Mouse (Mus musculus) forebrain, embryonic 11.5 days (tissue): Measurements from ENCODE around the gene Bri3. TPM values are rescaled to one million over a fixed set of nuclear protein-coding genes. Genes with fewer than 3 reads are reported as not detected.

Source experiments
- ATAC-seq: fragments of 200-750 bp; cut with Nextera tagmentation; replicated peaks from 2 replicates; pipeline ENCODE4 v1.8.0; 2017; ENCODE audit warnings: moderate TSS enrichment; ENCODE audit not compliant: low FRiP score
- DNase-seq: peaks from one replicate; pipeline ENCODE4 v3.0.0-alpha.2; 2017; ENCODE audit warnings: low spot score
- H3K27ac ChIP-seq: fragments of 300-500 bp; sonication (generic); 2 replicates; pipeline ENCODE4 v1.5.1; 2014; ENCODE audit warnings: low read depth, low read length
- H3K27me3 ChIP-seq: fragments of 300-500 bp; sonication (generic); 2 replicates; pipeline ENCODE4 v1.6.1; 2014; ENCODE audit warnings: mild to moderate bottlenecking, low read length, mixed read lengths; ENCODE audit not compliant: control insufficient read depth, insufficient read depth
- H3K36me3 ChIP-seq: fragments of 300-500 bp; sonication (generic); 2 replicates; pipeline ENCODE4 v1.6.1; 2014; ENCODE audit warnings: mild to moderate bottlenecking, low read length, moderate library complexity, mixed read lengths; ENCODE audit not compliant: control insufficient read depth, insufficient read depth
- H3K4me1 ChIP-seq: fragments of 300-500 bp; sonication (generic); replicated peaks from 2 replicates; pipeline ENCODE4 v1.6.1; 2014; ENCODE audit warnings: low read length, mixed read lengths; ENCODE audit not compliant: control insufficient read depth, insufficient read depth
- H3K4me2 ChIP-seq: fragments of 300-500 bp; sonication (generic); 2 replicates; pipeline ENCODE4 v1.6.1; 2014; ENCODE audit warnings: low read depth, mild to moderate bottlenecking, low read length, moderate library complexity, mixed read lengths; ENCODE audit not compliant: severe bottlenecking
- H3K4me3 ChIP-seq: fragments of 300-500 bp; sonication (generic); 2 replicates; pipeline ENCODE4 v1.5.1; 2014; ENCODE audit warnings: low read depth, low read length
- H3K9ac ChIP-seq: fragments of 300-500 bp; sonication (generic); 2 replicates; pipeline ENCODE4 v1.6.1; 2014; ENCODE audit warnings: low read length
- H3K9me3 ChIP-seq: fragments of 300-500 bp; sonication (generic); 2 replicates; pipeline ENCODE4 v1.6.1; 2016; ENCODE audit warnings: low read length, mixed read lengths; ENCODE audit not compliant: control insufficient read depth
- WGBS: fragments of 180-500 bp; shearing (Covaris S2); extraction: QIAGEN DNeasy Blood & Tissue Kit; methylation state at CpG from one replicate; pipeline ENCODE4 v1.1.7; 2014; 5-methylcytosine and 5-hydroxymethylcytosine counted together
- polyA plus RNA-seq: library from polyadenylated mRNA; unstranded; fragments of >200 nt; fragmentation: Nextera tagmentation; extraction: Ambion mirVana; gene quantifications from 2 replicates; pipeline ENCODE4 v1.2.1, GENCODE M21; 2014

Bri3 gene
- polyA plus RNA-seq, 1 experiment from 2014 or later = 136 TPM

GRCm38 (mm10) chr5:144274904-144275303 is 30.7 kb downstream of the Bri3 start:
- DNase-seq (no peak), ATAC-seq (no peak)
- no peaks in the 10 kb centered on the region for H3K9me3 ChIP-seq
- WGBS = 56% methylated on average over 6 of the region's 6 CpGs
- H3K9ac ChIP-seq = no peak overlapping the region
- H3K27me3 ChIP-seq = no peaks in the 10 kb centered on the region
- no peak overlapping the region for H3K4me2 ChIP-seq
- no peak overlapping the region for H3K27ac ChIP-seq
- no peak overlapping the region for H3K4me3 ChIP-seq
- H3K36me3 ChIP-seq = no peaks in the 10 kb centered on the region
- peaks cover 2% of the 10 kb centered on the region; the same call in 1 of the 2 replicates for H3K4me1 ChIP-seq

DNA sequence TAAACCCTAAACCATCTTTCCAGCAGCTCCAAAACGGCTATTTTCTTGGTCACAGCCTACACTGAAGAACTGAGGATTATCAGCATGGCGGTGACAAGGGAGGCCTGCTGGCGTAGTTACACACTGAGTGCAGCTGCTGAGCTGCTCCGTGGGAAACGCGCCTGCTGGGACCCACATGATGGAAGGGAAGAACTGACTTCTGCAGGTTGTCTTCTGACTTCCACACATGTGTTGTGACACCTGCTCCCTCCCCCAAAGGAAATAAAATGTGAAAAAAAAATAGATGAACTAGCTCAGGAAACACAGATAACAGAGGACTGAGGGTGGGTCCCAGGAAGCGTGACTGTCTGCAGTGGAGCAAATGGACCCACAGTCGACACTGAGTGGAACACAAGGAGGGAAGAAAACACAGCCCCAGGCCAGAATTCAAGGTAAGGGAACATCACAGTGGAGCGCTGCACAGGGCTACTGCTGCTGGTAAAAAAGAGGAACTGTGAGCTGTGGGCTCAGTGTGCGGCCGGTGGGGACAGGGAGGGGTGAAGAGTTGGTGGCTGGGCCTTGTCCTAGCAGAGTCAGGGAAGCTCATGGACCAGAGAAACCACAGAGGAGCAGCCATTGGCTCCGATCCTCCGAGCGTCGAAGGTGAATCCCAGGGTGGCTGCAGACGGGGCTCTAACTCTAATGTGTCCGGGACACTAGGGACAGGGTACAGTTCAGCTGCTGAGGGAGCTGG is 32.8 kb downstream of the Bri3 start:
- 91% methylated on average over 17 of the region's 17 CpGs for WGBS
- Histone ChIP-seq H3K4me3 (no peak overlapping the region), H3K4me2 (no peak overlapping the region), H3K27me3 (no peaks in the 10 kb centered on the region), H3K9me3 (no peaks in the 10 kb centered on the region), H3K9ac (no peak overlapping the region), H3K27ac (no peak overlapping the region), H3K4me1 (peaks cover 2% of the 10 kb centered on the region; the same call in 1 of the 2 replicates), H3K36me3 (no peaks in the 10 kb centered on the region)
- ATAC-seq = no peak
- DNase-seq = no peak

- Histone ChIP-seq H3K36me3 (no peaks in the 10 kb centered on the region), H3K27ac (no peak overlapping the region), H3K9me3 (no peaks in the 10 kb centered on the region), H3K27me3 (no peaks in the 10 kb centered on the region), H3K4me1 (peaks cover 2% of the 10 kb centered on the region; the same call in 1 of the 2 replicates), H3K9ac (no peak overlapping the region), H3K4me2 (no peak overlapping the region), H3K4me3 (no peak overlapping the region)
- 92% methylated on average over 11 of the region's 13 CpGs for WGBS
- ATAC-seq = no peak
- DNase-seq = no peak
Measured at GRCm38 (mm10) chr5:144278374-144278960, 34.2 kb downstream of the Bri3 start.

DNA sequence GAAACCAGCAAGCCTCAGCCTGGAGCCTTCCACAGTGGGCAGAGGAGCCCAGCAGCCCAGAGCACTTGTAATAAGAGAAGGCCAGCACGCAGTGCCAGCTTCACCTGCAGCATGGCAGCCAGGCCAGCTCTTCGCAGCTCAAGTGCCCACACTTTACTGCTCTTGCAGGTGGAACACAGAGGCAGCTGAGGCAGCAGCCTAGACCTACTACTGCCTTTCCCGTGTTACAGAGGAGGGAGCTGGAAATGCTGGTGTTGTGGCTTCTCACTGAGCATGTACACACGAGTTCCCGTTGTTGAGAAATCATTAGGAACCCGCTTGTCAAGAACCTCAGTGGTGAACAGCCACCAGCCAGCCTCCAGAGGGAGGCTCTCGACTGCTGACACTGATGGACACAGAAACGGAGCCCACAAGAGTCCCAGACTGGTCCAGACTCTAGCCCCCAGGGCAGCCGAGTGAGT is 34.9 kb downstream of the Bri3 start:
- WGBS = 84% methylated on average over 9 of the region's 9 CpGs
- ATAC-seq (no peak), DNase-seq (no peak)

DNA sequence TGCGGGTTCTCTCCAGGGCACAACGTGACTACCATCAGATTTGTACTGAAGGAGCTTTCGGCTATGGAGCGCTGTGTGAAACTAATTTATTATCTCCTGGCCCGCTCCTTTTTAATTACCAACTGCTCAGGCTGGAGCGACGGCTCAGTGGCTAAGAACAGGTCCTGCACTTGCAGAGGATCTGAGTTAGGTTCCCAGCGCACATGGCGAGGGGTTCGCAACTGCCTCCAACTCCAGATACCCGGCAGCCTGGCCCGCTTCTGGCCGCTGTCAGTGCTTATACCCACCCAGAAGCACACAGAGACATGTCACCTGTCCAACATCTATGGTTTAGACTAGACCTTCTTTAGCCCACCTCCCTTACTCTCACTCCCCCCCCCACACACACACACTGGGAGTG is 35.7 kb downstream of the Bri3 start:
- Histone ChIP-seq H3K4me3 (no peak overlapping the region), H3K4me1 (peaks cover under 1% of the 10 kb centered on the region; the same call in 1 of the 2 replicates), H3K4me2 (no peak overlapping the region), H3K36me3 (no peaks in the 10 kb centered on the region), H3K27me3 (no peaks in the 10 kb centered on the region), H3K9ac (no peak overlapping the region), H3K9me3 (no peaks in the 10 kb centered on the region), H3K27ac (no peak overlapping the region)
- no peak for DNase-seq
- WGBS = 96% methylated on average over 13 of the region's 13 CpGs
- no peak for ATAC-seq

More for the DNA sequence above, 34.9 kb downstream of the Bri3 start:
- H3K9ac ChIP-seq = no peak overlapping the region
- H3K36me3 ChIP-seq = no peaks in the 10 kb centered on the region
- H3K4me2 ChIP-seq = no peak overlapping the region
- H3K4me1 ChIP-seq = peaks cover 2% of the 10 kb centered on the region; the same call in 1 of the 2 replicates
- H3K27me3 ChIP-seq = no peaks in the 10 kb centered on the region
- H3K9me3 ChIP-seq = no peaks in the 10 kb centered on the region
- no peak overlapping the region for H3K27ac ChIP-seq
- no peak overlapping the region for H3K4me3 ChIP-seq

- Histone ChIP-seq H3K9me3 (no peaks in the 10 kb centered on the region), H3K27ac (no peak overlapping the region), H3K4me2 (no peak overlapping the region), H3K36me3 (no peaks in the 10 kb centered on the region), H3K4me1 (no peaks in the 10 kb centered on the region), H3K9ac (no peak overlapping the region), H3K27me3 (no peaks in the 10 kb centered on the region), H3K4me3 (no peak overlapping the region)
- DNase-seq (no peak), ATAC-seq (no peak)
- 88% methylated on average over 11 of the region's 11 CpGs for WGBS
Measured at GRCm38 (mm10) chr5:144282470-144283260, 38.4 kb downstream of the Bri3 start.

- H3K4me2 ChIP-seq = no peak overlapping the region
- no peaks in the 10 kb centered on the region for H3K36me3 ChIP-seq
- no peak overlapping the region for H3K4me3 ChIP-seq
- 85% methylated on average over 8 of the region's 8 CpGs for WGBS
- H3K27ac ChIP-seq = no peak overlapping the region
- H3K27me3 ChIP-seq = no peaks in the 10 kb centered on the region
- no peaks in the 10 kb centered on the region for H3K9me3 ChIP-seq
- H3K4me1 ChIP-seq = no peaks in the 10 kb centered on the region
- ATAC-seq = no peak
- DNase-seq = no peak
- no peak overlapping the region for H3K9ac ChIP-seq
Measured at GRCm38 (mm10) chr5:144283551-144284031, 39.4 kb downstream of the Bri3 start.

DNA sequence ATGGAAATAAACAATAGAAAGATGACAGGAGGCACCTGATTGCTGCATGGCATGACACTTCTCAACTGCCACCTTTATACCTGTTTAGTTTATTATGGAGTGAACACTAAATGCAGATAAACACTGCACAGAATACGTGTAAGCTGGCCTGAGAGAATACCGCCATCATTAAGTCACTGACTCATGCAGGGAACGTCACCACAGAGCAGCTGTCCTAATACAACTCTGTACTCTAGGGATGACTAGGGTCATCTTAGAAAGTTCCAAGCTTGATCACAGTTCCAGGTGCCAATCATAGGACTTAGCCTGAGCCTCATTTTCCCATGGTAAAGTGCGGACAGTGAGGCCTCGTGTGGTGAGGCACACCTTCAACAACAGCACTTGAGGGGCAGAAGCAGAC is 40.4 kb downstream of the Bri3 start:
- no peak overlapping the region for H3K9ac ChIP-seq
- no peak overlapping the region for H3K4me2 ChIP-seq
- no peaks in the 10 kb centered on the region for H3K27me3 ChIP-seq
- no peaks in the 10 kb centered on the region for H3K4me1 ChIP-seq
- DNase-seq = no peak
- 92% methylated on average over 5 of the region's 5 CpGs for WGBS
- no peaks in the 10 kb centered on the region for H3K9me3 ChIP-seq
- H3K27ac ChIP-seq = no peak overlapping the region
- no peaks in the 10 kb centered on the region for H3K36me3 ChIP-seq
- no peak overlapping the region for H3K4me3 ChIP-seq
- ATAC-seq = no peak
